ENCODE assay signal across 19 mouse cellular contexts in the genomic region with DNA sequence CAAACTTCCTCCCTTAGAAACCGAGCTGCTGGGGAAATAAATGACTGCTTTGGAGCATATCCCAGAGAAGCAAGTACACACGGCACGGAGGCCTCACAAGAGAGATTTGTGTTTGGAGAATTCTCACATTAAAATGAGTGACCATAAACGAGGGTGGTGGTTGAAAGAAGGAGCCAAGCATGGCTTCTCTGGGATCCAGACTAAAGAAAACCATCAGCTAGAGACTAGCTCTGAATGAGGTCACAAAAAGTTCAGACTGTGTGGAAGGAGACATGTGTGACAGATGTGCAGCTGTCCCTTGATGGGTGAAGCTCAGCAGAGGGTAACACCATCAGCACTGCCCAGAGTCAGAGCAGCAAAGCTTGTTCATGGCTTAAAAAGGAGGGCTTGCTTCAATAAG.
DNase-seq lines count a peak whose midpoint lies in the region; ATAC-seq lines count a peak whose summit lies in the region.
"Had no signal": no experiment of that assay in that cellular context is flagged by ENCODE, and none has a peak within 500 bp of the region (broad histone marks: within the 10 kb centered on the region; RNA-seq: fewer than 3 reads in every experiment).

No protein-coding gene starts in this region.

- WGBS in kidney, embryonic 14.5 days, result 21% methylated on average over 4 of the region's 4 CpGs
- WGBS in lung, embryonic 16.5 days, result 18% methylated on average over 4 of the region's 4 CpGs

- no peak overlapping the region for H3K9ac ChIP-seq in kidney, embryonic 14.5 days (ENCODE audit: low read depth, low read length)
- no peak overlapping the region for H3K9ac ChIP-seq in lung, embryonic 16.5 days (ENCODE audit: low read length)
- H3K9ac ChIP-seq: forebrain, embryonic 15.5 days; liver, embryonic 15.5 days had no signal

- no peaks in the 10 kb centered on the region for H3K9me3 ChIP-seq in kidney, embryonic 14.5 days (ENCODE audit: control insufficient read depth, low read length)
- no peaks in the 10 kb centered on the region for H3K9me3 ChIP-seq in lung, embryonic 16.5 days (ENCODE audit: control insufficient read depth, low read length)
- H3K9me3 ChIP-seq: forebrain, embryonic 15.5 days; liver, embryonic 15.5 days had no signal

- no peaks in the 10 kb centered on the region for H3K36me3 ChIP-seq in kidney, embryonic 14.5 days (ENCODE audit: control insufficient read depth, insufficient read depth, low read length)
- no peaks in the 10 kb centered on the region for H3K36me3 ChIP-seq in lung, embryonic 16.5 days (ENCODE audit: control insufficient read depth, insufficient read depth, low read length)
- H3K36me3 ChIP-seq: forebrain, embryonic 15.5 days; liver, embryonic 15.5 days had no signal

- H3K27ac ChIP-seq in kidney, embryonic 14.5 days (ENCODE audit: low read depth, low read length), result peak overlapping the region; percentile 76; the same call in 1 of the 2 replicates
- H3K27ac ChIP-seq in lung, embryonic 16.5 days (ENCODE audit: low read length), result peak overlapping the region; percentile 19; the same call in 1 of the 2 replicates
- H3K27ac ChIP-seq: forebrain, embryonic 15.5 days; heart, adult 2 months; liver, embryonic 15.5 days had no signal

- no peak for DNase-seq in kidney, postnatal 25 days
- DNase-seq in lung, postnatal 25 days (ENCODE audit: low spot score), result no peak
- peak; percentile 10 for DNase-seq in lung, postnatal 36 days
- no peak for DNase-seq in thymus, postnatal 10 days (ENCODE audit: low spot score in 2 of 2)
- no peak for DNase-seq in cerebellum, postnatal 10 days
- DNase-seq: adrenal gland, postnatal 14 days; cerebellum, adult 9-11 months; gastrocnemius, postnatal 14 days; heart, adult 2 months; heart, postnatal 36 days; midbrain, embryonic 14.5 days; right cerebral cortex, postnatal 4 days had no signal

- H3K27me3 ChIP-seq in kidney, embryonic 14.5 days (ENCODE audit: control insufficient read depth, insufficient read depth, low read length), result no peaks in the 10 kb centered on the region
- H3K27me3 ChIP-seq in lung, embryonic 16.5 days (ENCODE audit: control insufficient read depth, insufficient read depth, low read depth, low read length), result no peaks in the 10 kb centered on the region
- H3K27me3 ChIP-seq: forebrain, embryonic 15.5 days; liver, embryonic 15.5 days; megakaryocyte, embryonic 14.5 days had no signal

- peak; percentile 52; the same call in 1 of the 2 replicates for ATAC-seq in kidney, embryonic 14.5 days (ENCODE audit: low FRiP score, low TSS enrichment)
- ATAC-seq in lung, embryonic 16.5 days (ENCODE audit: low read depth), result peak; percentile 96
- ATAC-seq: forebrain, embryonic 15.5 days; hindbrain, embryonic 16.5 days; intestine, postnatal 0 days had no signal

- no peak overlapping the region for H3K4me2 ChIP-seq in kidney, embryonic 14.5 days (replicated peaks; ENCODE audit: low read depth, low read length)
- H3K4me2 ChIP-seq in lung, embryonic 16.5 days (ENCODE audit: low read depth, low read length), result no peak overlapping the region
- H3K4me2 ChIP-seq: forebrain, embryonic 15.5 days; liver, embryonic 15.5 days had no signal

- H3K4me1 ChIP-seq in kidney, embryonic 14.5 days (ENCODE audit: control insufficient read depth, insufficient read depth, low read length), result no peaks in the 10 kb centered on the region
- peaks cover 5% of the 10 kb centered on the region; the same call in 1 of the 2 replicates for H3K4me1 ChIP-seq in lung, embryonic 16.5 days (replicated peaks; ENCODE audit: control insufficient read depth, insufficient read depth, low read length)
- H3K4me1 ChIP-seq: forebrain, embryonic 15.5 days; liver, embryonic 15.5 days; megakaryocyte, embryonic 14.5 days had no signal

- no peak overlapping the region for H3K4me3 ChIP-seq in kidney, embryonic 14.5 days (ENCODE audit: low read length)
- no peak overlapping the region for H3K4me3 ChIP-seq in lung, embryonic 16.5 days (ENCODE audit: low read length)
- H3K4me3 ChIP-seq: forebrain, embryonic 15.5 days; heart, adult 2 months; liver, embryonic 15.5 days; megakaryocyte, embryonic 14.5 days had no signal
